30 mouse cellular contexts compared by ENCODE assay signal in genomic region chr15:12235559-12235958, GRCm38 (mm10).
"Had no signal": no experiment of that assay in that cellular context is flagged by ENCODE, and none has a peak within 500 bp of the region (broad histone marks: within the 10 kb centered on the region; RNA-seq: fewer than 3 reads in every experiment).

No protein-coding gene starts in this region.

- DNase-seq: left cerebral cortex, postnatal 4 days; liver, embryonic 13.5 days; liver, postnatal 0 days; lung, adult 18-20 months; lung, adult 2 months; lung, embryonic 14.5 days; lung, postnatal 10 days; lung, postnatal 14 days; lung, postnatal 36 days; lung, postnatal 4 days; midbrain, embryonic 14.5 days had no signal

- H3K9ac ChIP-seq: limb, embryonic 12.5 days; limb, embryonic 13.5 days; limb, embryonic 15.5 days; liver, embryonic 13.5 days; liver, embryonic 14.5 days; liver, embryonic 15.5 days; liver, postnatal 0 days; lung, embryonic 14.5 days; lung, embryonic 15.5 days; midbrain, embryonic 12.5 days; midbrain, embryonic 13.5 days; midbrain, embryonic 15.5 days had no signal

- H3K4me3 ChIP-seq: left cerebral cortex, adult 2 months; limb, embryonic 10.5 days; limb, embryonic 12.5 days; limb, embryonic 13.5 days; limb, embryonic 15.5 days; liver, embryonic 13.5 days; liver, embryonic 15.5 days; lung, embryonic 15.5 days; midbrain, embryonic 10.5 days; midbrain, embryonic 12.5 days; midbrain, embryonic 13.5 days; midbrain, embryonic 15.5 days; myocyte had no signal

- H3K4me2 ChIP-seq: limb, embryonic 12.5 days; limb, embryonic 13.5 days; limb, embryonic 15.5 days; liver, embryonic 11.5 days; liver, embryonic 13.5 days; liver, embryonic 15.5 days; lung, embryonic 14.5 days; lung, embryonic 15.5 days; midbrain, embryonic 11.5 days; midbrain, embryonic 12.5 days; midbrain, embryonic 13.5 days; midbrain, embryonic 15.5 days had no signal

- H3K9me3 ChIP-seq: limb, embryonic 10.5 days; limb, embryonic 12.5 days; limb, embryonic 13.5 days; limb, embryonic 15.5 days; liver, embryonic 13.5 days; liver, embryonic 15.5 days; lung, embryonic 15.5 days; megakaryocyte, embryonic 14.5 days; midbrain, embryonic 10.5 days; midbrain, embryonic 12.5 days; midbrain, embryonic 13.5 days; midbrain, embryonic 15.5 days had no signal

- H3K27me3 ChIP-seq: limb, embryonic 12.5 days; limb, embryonic 13.5 days; limb, embryonic 15.5 days; liver, embryonic 13.5 days; liver, embryonic 15.5 days; lung, embryonic 15.5 days; megakaryocyte, embryonic 14.5 days; midbrain, embryonic 12.5 days; midbrain, embryonic 13.5 days; midbrain, embryonic 15.5 days had no signal

- H3K27ac ChIP-seq: left cerebral cortex, adult 2 months; limb, embryonic 10.5 days; limb, embryonic 12.5 days; limb, embryonic 13.5 days; limb, embryonic 15.5 days; liver, embryonic 14.5 days; liver, embryonic 15.5 days; lung, embryonic 15.5 days; macrophage; midbrain, embryonic 10.5 days; midbrain, embryonic 12.5 days; midbrain, embryonic 13.5 days; midbrain, embryonic 15.5 days had no signal

- ATAC-seq: liver, postnatal 0 days; lung, postnatal 0 days; midbrain, embryonic 13.5 days; midbrain, embryonic 15.5 days; midbrain, embryonic 16.5 days had no signal

- H3K4me1 ChIP-seq: midbrain, embryonic 12.5 days; midbrain, embryonic 15.5 days had no signal
